Mouse (Mus musculus) bone marrow, adult 2 months (tissue): ENCODE measurements around the gene Taf1c. TPM values are rescaled to one million over a fixed set of nuclear protein-coding genes. Genes with fewer than 3 reads are reported as not detected.

ENCODE experiments used
- H3K27ac ChIP-seq: fragments of 200-500 bp; 2 replicates; pipeline ENCODE4 v1.5.1; 2012; ENCODE audit warnings: low read depth, mild to moderate bottlenecking, control low read depth, inconsistent platforms, low read length; ENCODE audit not compliant: control insufficient read depth, poor library complexity, insufficient read depth
- H3K4me1 ChIP-seq: fragments of 200-500 bp; 2 replicates; pipeline ENCODE4 v1.6.1; 2011; ENCODE audit warnings: low read length; ENCODE audit not compliant: control insufficient read depth, insufficient read depth
- H3K4me3 ChIP-seq: fragments of 200-500 bp; replicated peaks from 2 replicates; pipeline ENCODE3; 2011; ENCODE audit warnings: mild to moderate bottlenecking, low read depth, low read length, control low read depth; ENCODE audit not compliant: control insufficient read depth
- CTCF ChIP-seq: fragments of 200-500 bp; IDR thresholded peaks from 2 replicates; pipeline ENCODE4 v1.5.1; 2011; ENCODE audit warnings: low read length, control low read depth; ENCODE audit not compliant: control insufficient read depth, insufficient read depth
- POLR2A ChIP-seq: fragments of 200-500 bp; IDR thresholded peaks from 2 replicates; pipeline ENCODE4 v1.6.1; 2011; ENCODE audit warnings: low read depth, mild to moderate bottlenecking, control low read depth, low read length, borderline replicate concordance; ENCODE audit not compliant: control insufficient read depth
- WGBS: fragments of 180-500 bp; shearing (Covaris S2); methylation state at CpG from one replicate; pipeline ENCODE4 v1.1.7; 2018; 5-methylcytosine and 5-hydroxymethylcytosine counted together
- polyA plus RNA-seq: library from polyadenylated mRNA; stranded (reverse); fragments of >200 nt; gene quantifications from 2 replicates; pipeline ENCODE4 v1.2.4, GENCODE M21; 2011; ENCODE audit warnings: low replicate concordance; ENCODE audit not compliant: missing spikeins, insufficient read depth, insufficient read length

Taf1c gene
- polyA plus RNA-seq, 1 experiment: 17.6 TPM

DNA sequence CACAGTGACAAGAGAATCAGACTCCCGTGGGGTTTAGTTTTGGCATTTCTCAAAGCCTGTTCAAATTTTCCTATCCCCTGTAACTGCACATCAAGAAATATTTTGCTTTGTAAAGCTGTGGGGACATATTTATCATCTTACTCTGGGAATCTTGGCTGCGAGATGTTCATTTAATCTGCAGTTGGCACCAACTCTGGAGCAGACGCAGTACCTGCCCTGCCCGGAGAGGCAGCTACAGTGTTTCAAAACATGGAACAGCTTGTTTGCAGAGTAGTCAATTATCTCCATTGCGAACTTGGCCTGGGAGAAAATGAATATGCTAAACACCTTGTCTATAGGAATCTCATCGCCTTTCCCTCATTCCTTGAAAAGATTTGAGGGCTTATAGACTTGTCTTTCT is 33.2 kb upstream of the Taf1c start:
- no peak for TF ChIP-seq POLR2A
- 80% methylated on average over 6 of the region's 6 CpGs for WGBS

DNA sequence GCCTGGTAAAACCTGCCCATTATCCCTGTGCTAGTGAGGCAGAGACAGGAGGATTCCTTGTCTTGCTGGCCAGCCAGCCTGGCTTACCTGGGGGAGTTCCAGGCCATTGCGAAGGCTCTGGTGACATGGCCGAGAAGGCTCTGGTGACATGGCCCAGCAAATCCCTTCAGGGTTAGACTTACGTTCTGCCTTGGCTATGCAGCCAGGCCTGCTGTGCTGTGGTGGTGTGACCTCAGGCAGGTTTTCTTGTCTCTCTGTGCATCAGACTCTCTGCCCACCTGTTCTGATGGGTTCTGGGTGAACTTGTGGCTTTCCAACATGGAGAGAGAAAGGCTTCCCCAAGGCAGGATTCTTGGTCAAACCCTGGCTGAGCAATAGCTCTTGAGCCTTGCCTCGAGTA is 32.4 kb upstream of the Taf1c start:
- WGBS: 63% methylated on average over 4 of the region's 4 CpGs
- Histone ChIP-seq H3K4me3 (no peak overlapping the region), H3K27ac (no peak overlapping the region), H3K4me1 (no peaks in the 10 kb centered on the region)
- TF ChIP-seq POLR2A (no peak), CTCF (no peak)

More for the DNA sequence above, 33.2 kb upstream of the Taf1c start:
- H3K27ac ChIP-seq: no peak overlapping the region
- no peak overlapping the region for H3K4me3 ChIP-seq
- H3K4me1 ChIP-seq: no peaks in the 10 kb centered on the region

DNA sequence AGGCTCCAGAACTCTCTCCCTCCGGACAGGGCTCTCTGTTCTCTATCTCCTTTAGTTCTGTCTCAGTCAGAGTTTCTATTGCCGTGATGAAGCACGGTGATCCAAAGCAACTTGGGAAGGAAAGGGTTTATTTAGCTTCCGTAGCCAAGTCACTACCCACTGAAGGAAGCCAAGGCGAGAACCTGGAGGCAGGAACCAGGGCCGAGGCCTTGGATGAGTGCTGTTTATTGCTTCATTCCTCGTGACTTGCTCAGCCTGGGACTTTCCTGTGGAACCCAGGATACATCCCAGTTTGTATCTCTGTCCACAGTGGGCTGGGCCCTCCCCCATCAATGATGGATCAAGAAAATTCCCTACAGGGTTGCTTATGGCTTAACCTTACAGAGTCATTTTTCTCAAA is 31.7 kb upstream of the Taf1c start:
- no peak overlapping the region for H3K4me3 ChIP-seq
- TF ChIP-seq POLR2A (no peak), CTCF (no peak)
- 60% methylated on average over 7 of the region's 7 CpGs for WGBS
- no peaks in the 10 kb centered on the region for H3K4me1 ChIP-seq
- H3K27ac ChIP-seq: no peak overlapping the region

DNA sequence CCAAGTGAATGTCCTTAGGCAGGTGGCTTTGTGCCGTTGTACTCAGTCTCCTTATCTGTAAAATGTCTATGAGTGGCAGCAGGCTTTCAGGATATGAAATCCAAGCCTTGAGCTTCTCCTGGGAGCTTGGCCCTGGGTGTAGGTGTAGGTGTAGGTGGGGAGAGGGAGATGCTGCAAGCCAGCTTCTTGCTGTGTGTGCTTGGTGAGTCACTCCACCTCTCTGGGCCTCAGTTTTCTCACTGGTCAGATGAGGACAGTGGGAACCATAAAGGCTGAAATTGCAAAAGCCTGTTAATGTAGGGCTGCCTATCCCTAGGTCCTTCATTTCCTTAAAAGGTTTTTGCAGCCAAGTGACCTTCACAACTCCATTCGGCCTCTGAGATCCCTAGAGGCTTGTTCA is 30.9 kb upstream of the Taf1c start:
- Histone ChIP-seq H3K27ac (no peak overlapping the region), H3K4me1 (no peaks in the 10 kb centered on the region), H3K4me3 (no peak overlapping the region)
- TF ChIP-seq CTCF: no peak
- TF ChIP-seq POLR2A: no peak
- 70% methylated on average over 2 of the region's 2 CpGs for WGBS

DNA sequence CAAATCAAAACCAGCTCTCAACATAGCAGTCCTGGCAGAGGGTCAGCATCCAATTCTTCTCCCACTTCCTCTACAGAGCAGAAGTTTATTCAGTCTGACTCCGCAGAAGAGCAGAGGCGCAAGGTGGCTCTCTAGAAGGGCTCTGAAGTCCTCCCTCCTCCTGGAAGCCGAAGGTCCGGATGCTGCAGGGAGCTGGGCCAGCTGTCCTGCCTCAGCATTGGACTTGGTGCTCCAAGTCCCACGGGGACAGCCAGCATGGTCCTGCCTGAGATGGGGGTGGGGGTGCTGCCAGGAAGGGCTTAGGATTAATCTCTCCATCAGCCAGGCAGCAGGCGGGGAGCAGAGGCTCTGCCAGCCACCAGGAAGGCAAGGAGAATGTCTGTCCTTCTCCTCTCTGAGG is 30.4 kb upstream of the Taf1c start, which contains the start of gene Kcng4:
TSS of gene Kcng4 (minus strand) at position 303 of the 400 bp plus-strand sequence.
- no peaks in the 10 kb centered on the region for H3K4me1 ChIP-seq
- no peak within 1 kb of the TSS for H3K27ac ChIP-seq
- WGBS: 31% methylated on average over 6 of the region's 6 CpGs
- no peak for TF ChIP-seq CTCF
- TF ChIP-seq POLR2A: no peak
- H3K4me3 ChIP-seq: no peak within 1 kb of the TSS

DNA sequence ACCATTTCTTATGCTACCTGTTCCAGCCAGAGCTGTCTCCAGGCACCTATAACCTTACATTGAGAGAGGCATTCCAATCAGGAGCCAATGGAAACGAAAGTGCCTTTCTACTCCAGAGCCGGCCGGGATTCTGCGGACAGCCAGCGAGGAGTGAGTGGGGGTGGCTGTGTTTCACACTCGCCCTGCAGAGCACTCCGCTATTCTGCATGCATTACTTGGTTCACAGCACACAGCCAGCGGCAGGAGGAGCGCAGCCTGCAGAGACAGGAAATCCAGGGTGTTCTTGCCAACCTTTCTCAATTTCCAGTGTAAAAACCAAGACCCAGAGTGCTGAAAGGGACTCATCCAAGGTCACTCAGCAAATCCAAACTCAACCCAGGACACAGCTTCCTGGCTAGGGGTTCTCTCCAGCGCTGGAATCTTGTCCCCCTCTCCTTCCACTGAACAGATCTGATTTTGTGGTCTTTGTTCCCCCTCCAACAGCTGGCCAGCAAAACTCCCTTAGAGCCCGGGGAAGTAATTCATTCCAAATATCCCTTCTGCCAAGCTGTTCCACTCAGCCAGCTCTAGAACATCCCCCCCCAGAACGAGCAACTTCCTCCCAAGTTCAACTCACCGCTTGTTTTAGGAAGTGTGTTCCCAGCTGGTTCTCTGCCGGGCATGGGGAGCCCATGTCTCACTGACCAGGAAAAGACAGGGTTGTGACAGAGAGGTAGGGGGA is 29.8 kb upstream of the Taf1c start:
- Histone ChIP-seq H3K27ac (no peak overlapping the region), H3K4me1 (no peaks in the 10 kb centered on the region), H3K4me3 (no peak overlapping the region)
- TF ChIP-seq POLR2A (no peak), CTCF (no peak)
- 25% methylated on average over 14 of the region's 14 CpGs for WGBS

DNA sequence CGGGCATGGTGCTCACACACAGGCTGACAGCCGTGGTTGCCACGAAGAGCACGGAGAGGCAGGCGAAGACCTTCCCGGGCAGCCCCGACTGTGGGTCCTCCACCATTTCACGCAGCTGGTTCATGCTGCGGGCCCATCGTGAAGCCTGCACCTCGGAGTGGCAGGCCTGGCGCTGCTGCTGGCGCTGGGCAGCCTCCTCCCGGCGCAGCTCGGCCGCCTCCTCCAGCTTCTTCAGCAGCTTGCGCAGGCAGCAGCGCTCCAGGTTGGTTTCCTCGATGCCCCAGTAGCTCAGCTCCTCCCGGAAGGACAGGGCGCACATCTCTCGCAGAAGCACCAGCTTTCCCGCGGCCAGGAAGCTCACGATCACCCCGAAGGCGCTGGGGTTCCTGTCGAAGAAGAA is 27.9 kb upstream of the Taf1c start:
- TF ChIP-seq CTCF (no peak), POLR2A (no peak)
- no peaks in the 10 kb centered on the region; the same call in 1 of the 2 replicates for H3K4me1 ChIP-seq
- H3K27ac ChIP-seq: no peak overlapping the region
- WGBS: 52% methylated on average over 29 of the region's 29 CpGs
- no peak overlapping the region for H3K4me3 ChIP-seq

DNA sequence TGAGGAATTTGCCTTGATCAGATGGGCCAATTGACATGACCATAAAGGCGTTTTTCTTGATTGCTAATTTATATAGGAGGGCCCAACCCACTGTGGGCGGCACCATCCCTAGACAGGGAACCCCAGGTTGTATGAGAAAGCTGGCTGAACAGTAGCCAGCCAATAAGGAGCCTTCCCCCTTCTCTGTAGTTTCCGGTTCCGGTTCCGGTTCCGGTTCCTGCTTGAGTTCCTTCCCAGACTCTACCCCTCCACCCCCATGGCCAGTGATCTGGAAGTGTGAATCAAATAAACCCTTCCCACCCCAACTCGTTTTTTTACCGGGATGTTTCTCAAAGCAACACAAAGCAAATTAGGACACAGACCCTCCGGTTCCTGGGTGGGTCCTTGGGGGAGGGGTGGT is 27.2 kb upstream of the Taf1c start:
- WGBS: 75% methylated on average over 9 of the region's 9 CpGs
- Histone ChIP-seq H3K4me3 (no peak overlapping the region), H3K4me1 (no peaks in the 10 kb centered on the region; the same call in 1 of the 2 replicates), H3K27ac (no peak overlapping the region)
- TF ChIP-seq CTCF (no peak), POLR2A (no peak)

DNA sequence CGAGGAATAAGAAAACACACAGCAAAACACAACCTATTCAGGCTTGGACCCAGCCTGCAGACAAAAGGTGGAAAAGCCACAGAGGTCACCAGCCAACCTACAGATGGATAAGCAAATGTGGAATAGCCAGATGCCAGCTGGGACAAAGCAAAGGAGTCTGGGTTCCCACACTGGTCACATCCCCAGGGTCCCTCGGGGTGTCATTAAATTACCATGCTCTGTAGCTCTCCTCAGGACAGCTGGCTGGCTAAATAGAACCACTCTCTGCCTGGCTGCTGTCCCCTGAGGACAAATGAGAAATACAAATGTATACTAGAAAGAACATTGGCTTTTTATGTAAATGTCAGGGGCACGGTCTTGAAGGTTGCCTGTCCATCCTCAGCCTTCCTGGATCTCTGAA is 25.8 kb upstream of the Taf1c start:
- H3K4me1 ChIP-seq: no peaks in the 10 kb centered on the region; the same call in 1 of the 2 replicates
- 63% methylated on average over 3 of the region's 3 CpGs for WGBS
- H3K27ac ChIP-seq: no peak overlapping the region
- no peak for TF ChIP-seq POLR2A
- TF ChIP-seq CTCF: no peak
- H3K4me3 ChIP-seq: no peak overlapping the region
